Mouse (Mus musculus): ENCODE measurements around the gene Bax. TPM values are rescaled to one million over a fixed set of nuclear protein-coding genes. Genes with fewer than 3 reads are reported as not detected.
"Not testable (repeated sequence)": the region's sequence is repeated elsewhere in the genome, so short reads cannot be mapped to it uniquely, and the experiment has no call there.

Gene Bax
- polyA plus RNA-seq, 1 experiment from 2014 or later = 185 TPM

DNA sequence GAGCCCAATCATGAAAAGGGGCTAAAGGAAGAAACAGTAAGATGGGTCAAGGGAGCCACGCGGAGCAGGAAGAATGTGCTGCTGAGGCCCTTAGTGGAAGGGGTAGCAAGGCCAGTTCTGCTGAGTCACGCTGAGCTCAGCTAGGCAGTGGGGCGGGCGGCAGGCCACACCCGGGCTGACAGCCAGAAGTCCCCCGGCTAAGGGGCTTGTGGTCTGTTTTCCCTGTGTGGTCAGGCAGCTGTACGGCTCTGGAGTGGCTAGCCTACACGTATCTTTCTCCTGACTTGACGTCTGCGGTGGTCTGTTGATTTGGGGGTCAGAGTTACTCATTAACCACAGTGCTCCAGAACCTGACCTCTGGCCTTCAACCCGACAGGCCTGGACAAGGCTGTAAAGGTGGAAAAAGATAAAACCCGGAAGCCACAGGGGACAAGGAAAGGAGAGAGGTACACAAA is 5.8 kb downstream of the Bax start:
- Histone ChIP-seq H3K27ac (peak overlapping the region; percentile 89), H3K36me3 (peaks cover 25% of the 10 kb centered on the region), H3K4me3 (replicated peaks) (peak overlapping the region; percentile 29), H3K4me2 (replicated peaks) (peak overlapping the region; percentile 57), H3K9me3 (no peaks in the 10 kb centered on the region), H3K27me3 (replicated peaks) (no peaks in the 10 kb centered on the region), H3K9ac (peak overlapping the region; percentile 43; the same call in 1 of the 2 replicates), H3K4me1 (replicated peaks) (peaks cover 41% of the 10 kb centered on the region)
- peak; percentile 64 for ATAC-seq
- WGBS = 5% methylated on average over 13 of the region's 13 CpGs

DNA sequence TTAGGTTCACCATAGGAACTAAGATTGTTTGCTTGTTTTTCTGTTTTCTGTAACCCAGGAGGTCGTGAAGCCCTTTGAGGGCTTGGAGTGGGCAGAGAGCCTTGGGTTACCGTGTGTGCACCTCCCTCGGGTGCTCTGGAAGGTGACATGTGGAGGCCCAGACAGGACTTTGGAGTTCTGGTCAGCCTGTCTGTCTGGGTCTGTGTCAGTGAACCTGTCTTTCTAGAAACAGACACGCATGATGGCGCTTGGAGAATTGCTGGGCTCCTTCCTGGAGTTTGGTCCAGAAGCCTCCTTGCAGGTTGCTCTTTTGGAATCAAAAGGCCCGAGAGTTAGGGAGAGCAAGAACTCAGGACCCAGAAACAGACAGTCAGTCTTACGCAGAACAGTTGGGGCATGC is 6.3 kb downstream of the Bax start:
- Histone ChIP-seq H3K4me2 (replicated peaks) (peak overlapping the region; percentile 57), H3K9me3 (no peaks in the 10 kb centered on the region), H3K4me3 (replicated peaks) (peak overlapping the region; percentile 29), H3K27ac (peak overlapping the region; percentile 89), H3K4me1 (replicated peaks) (peaks cover 35% of the 10 kb centered on the region), H3K27me3 (replicated peaks) (no peaks in the 10 kb centered on the region), H3K9ac (peak overlapping the region; percentile 43), H3K36me3 (peaks cover 25% of the 10 kb centered on the region)
- ATAC-seq = no peak
- WGBS = 57% methylated on average over 7 of the region's 7 CpGs

DNA sequence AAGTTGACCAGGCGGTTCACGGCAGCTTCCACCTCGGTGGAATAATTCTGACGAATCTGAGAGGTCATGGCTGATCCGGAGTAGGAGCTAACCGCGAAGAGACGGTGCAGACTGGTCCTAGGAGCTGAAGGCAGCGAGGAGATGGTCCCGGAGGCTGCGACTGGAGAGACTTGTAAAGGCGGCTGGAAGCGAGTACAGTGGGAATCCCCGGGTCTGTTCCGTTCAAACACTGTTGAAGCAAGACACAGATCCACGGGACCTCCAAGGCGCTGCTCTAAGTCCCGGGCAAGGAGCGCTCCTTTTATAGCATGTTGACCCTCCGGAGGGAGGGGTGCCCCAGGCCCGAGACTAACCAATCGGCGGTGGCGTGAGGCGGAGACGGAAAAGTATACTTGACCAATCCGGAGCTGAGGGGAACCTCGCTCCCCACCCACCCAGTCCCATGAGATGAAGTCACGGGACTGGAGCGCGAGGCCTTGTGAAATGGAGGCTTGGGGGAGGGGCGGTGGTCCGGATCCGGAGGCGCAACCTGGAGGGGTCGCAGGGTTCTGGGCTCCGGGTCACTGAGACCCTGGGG is 7.0 kb downstream of the Bax start, which contains the start of gene Ftl1:
Gene Ftl1, minus strand, starts transcription at position 321 of the 577 bp plus-strand sequence.
- Histone ChIP-seq H3K4me2 (replicated peaks) (peak within 1 kb of the TSS; percentile 75), H3K4me3 (replicated peaks) (peak within 1 kb of the TSS; percentile 73), H3K9ac (peak within 1 kb of the TSS; percentile 75), H3K4me1 (replicated peaks) (peaks cover 32% of the 10 kb centered on the region), H3K27ac (peak within 1 kb of the TSS; percentile 89), H3K36me3 (peaks cover 19% of the 10 kb centered on the region)
- peak; percentile 94 for ATAC-seq
- H3K9me3 ChIP-seq; H3K27me3 ChIP-seq (replicated peaks): not testable (repeated sequence)
- WGBS = 0% methylated on average over 29 of the region's 37 CpGs

DNA sequence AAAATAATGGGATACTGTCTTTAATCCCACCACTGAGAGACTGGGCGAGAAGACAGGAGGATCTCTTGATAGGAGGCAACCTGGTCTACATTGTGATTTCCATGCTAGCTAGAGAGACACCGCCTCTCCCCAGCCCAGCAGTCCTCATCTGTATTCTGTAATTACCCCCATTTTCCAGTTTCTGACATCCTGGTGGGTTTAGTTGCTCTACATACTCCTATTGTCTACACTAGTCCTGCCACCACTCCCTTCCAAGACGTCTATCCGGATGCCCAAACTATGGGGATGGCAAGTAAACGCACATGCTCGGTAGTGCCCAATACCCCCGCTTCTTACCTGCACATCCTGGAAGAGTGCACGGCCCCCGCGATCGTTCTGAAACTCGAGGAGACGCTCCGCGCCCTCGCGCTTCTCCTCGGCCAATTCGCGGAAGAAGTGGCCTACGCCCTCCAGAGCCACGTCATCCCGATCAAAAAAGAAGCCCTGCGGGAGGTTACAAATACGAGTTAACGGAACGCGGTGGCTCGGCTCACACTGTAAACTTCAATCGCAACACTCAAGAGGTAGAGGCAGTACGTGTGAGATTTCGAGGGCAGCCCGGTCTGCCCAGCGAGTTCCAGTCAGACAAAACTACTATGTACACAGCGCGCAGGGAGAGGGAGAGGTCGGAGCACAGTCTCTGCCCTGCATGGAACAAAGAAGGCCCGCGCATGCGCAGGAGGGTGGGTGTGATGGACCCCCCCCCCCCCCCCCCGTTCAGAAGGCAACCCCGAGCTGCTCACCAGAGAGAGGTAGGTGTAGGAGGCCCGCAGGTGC is 7.7 kb downstream of the Bax start:
- Histone ChIP-seq H3K9me3 (no peaks in the 10 kb centered on the region), H3K4me3 (replicated peaks) (peak overlapping the region; percentile 73), H3K27ac (peak overlapping the region; percentile 79), H3K27me3 (replicated peaks) (no peaks in the 10 kb centered on the region), H3K4me2 (replicated peaks) (peak overlapping the region; percentile 75), H3K4me1 (replicated peaks) (peaks cover 32% of the 10 kb centered on the region), H3K36me3 (peaks cover 23% of the 10 kb centered on the region), H3K9ac (peak overlapping the region; percentile 75)
- 1% methylated on average over 41 of the region's 43 CpGs for WGBS
- ATAC-seq = peak; percentile 66

DNA sequence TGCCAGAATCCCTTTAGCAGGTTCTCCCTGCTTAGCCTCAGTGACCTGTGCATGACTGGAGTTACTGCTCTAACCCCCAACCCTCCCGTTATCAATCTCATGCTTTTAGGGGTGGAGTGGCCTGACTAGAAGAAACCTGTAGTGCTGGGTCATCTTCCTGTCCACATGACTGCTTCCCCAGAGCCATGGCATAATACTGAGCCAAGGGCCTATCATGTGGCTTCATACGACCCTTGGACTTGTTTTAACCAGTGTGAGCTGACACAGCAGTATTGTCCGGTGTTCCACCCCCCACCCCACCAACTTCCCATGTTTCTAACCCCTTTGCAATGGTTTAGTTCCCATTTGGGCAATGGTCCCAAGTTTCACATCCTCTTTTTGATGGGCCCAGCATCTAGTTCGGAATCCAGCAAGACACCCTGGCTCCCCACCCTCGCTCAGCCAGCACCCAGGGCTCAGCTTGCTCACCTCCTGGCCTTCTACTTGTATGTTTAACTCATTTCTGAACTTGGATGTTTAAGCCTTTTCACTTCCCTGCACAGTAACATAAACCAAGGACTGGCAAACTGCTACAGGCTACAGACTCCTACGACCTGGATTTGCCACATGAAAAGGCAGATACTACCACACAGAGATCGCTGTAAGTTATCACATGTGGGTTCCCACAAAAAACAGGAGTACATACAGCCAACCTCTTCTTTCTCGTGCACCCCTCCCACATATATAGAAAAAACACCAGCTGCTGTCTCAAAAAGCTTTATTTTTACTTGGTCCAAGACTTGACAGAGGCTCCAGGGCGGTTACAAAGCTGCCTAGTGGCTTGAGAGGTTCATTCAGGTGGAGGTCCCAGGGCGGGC is 9.3 kb downstream of the Bax start:
- Histone ChIP-seq H3K9me3 (no peaks in the 10 kb centered on the region), H3K9ac (peak overlapping the region; percentile 75), H3K4me3 (replicated peaks) (peak overlapping the region; percentile 73), H3K4me2 (replicated peaks) (peak overlapping the region; percentile 75), H3K4me1 (replicated peaks) (peaks cover 32% of the 10 kb centered on the region), H3K27me3 (replicated peaks) (no peaks in the 10 kb centered on the region), H3K27ac (peak overlapping the region; percentile 79), H3K36me3 (peaks cover 17% of the 10 kb centered on the region)
- ATAC-seq = peak; percentile 23
- WGBS = 47% methylated on average over 10 of the region's 10 CpGs

DNA sequence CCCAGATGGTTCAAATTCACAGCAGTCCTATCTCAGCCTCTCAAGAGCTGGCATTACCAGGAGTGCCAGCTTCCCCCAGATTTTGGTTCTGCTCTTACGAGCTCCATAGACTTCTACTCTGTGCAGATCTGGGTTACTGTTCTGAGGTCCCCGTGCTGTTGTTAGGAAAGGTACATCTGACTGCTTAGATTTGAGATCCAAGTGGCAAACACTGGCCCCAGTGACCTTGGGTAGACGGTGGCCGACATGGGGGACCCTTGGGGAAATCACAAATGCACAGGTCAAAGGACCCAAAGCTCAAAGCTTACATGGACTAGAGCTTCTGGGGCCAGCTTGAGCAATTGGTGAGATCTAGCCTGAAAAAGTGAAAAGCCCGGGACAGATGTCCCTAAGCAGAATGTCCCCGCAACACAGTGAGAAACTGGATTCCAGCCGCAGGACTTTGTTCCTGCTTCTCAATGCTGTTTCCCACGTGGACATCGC is 9.9 kb downstream of the Bax start:
- H3K9ac ChIP-seq = 0 out of 2 replicates have a peak overlapping the region, but pooled peaks have one; percentile 75
- H3K27ac ChIP-seq = peak overlapping the region; percentile 79
- no peaks in the 10 kb centered on the region for H3K27me3 ChIP-seq (replicated peaks)
- ATAC-seq = no peak
- H3K4me2 ChIP-seq (replicated peaks) = peak overlapping the region; percentile 75
- peaks cover 17% of the 10 kb centered on the region for H3K36me3 ChIP-seq
- peaks cover 29% of the 10 kb centered on the region for H3K4me1 ChIP-seq (replicated peaks)
- H3K4me3 ChIP-seq (replicated peaks) = 0 out of 2 replicates have a peak overlapping the region, but pooled peaks have one; percentile 73
- WGBS = 44% methylated on average over 9 of the region's 9 CpGs
- H3K9me3 ChIP-seq = no peaks in the 10 kb centered on the region

DNA sequence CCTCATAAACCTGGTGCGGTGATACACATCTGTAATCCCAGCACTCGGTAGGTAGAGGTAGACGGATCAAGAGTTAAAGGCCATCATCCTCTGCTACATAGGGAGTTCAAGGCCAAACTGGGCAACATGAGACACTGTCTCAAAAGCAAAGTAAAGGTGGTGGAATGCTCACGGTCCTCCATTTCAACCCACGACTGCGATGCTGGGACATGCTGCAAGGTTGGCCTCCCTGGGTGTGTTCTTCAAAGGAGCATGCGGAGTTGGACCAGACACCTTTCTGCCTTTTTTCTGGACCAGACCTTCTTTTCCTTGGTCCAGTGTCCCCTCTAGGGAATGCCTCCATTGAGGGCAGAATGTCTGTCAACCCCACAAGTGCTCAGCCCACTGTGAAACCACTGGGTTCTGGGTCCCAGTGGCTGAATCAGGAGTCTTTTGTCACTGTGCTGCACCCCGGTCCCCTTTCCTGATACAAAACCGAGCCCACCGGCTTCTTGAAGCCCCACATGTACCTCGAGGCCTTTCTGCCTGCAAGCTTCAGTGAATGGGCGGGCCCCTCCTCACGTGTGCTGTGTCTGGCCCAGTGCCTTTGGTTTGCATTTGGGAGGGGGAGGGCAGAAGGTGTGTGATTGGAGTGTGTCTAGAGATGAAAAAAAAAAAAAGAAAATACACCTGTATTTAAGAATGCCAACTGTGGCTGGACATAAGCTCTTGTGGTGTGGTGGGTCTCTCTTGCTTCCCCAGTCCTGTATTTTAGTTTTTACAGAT is 10.6 kb downstream of the Bax start:
- Histone ChIP-seq H3K9me3 (no peaks in the 10 kb centered on the region), H3K36me3 (peaks cover 17% of the 10 kb centered on the region), H3K9ac (no peak overlapping the region), H3K27ac (no peak overlapping the region; the same call in 1 of the 2 replicates), H3K4me2 (replicated peaks) (no peak overlapping the region), H3K27me3 (replicated peaks) (no peaks in the 10 kb centered on the region), H3K4me3 (replicated peaks) (no peak overlapping the region), H3K4me1 (replicated peaks) (peaks cover 24% of the 10 kb centered on the region)
- ATAC-seq = no peak
- 74% methylated on average over 13 of the region's 13 CpGs for WGBS

DNA sequence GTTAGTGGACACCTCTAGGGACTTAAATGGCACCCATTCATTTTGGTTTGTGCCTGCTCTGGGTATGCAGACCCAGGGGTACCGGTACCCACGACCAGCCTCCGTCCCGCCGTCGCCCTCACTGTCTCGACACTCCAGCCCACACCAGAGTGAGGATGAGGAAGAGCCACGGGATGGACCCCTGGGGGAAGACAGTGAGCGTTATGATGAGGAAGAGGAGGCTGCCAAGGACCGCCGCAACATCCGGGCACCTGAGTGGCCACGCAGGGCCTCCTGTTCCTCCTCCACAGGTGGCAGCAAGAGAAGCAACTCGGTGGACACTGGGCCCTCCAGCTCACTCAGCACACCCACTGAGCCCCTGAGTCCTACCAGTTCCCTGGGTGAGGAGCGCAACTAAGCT is 11.7 kb downstream of the Bax start:
- no peak overlapping the region for H3K4me3 ChIP-seq (replicated peaks)
- no peak for ATAC-seq
- H3K4me1 ChIP-seq (replicated peaks) = peaks cover 14% of the 10 kb centered on the region
- H3K4me2 ChIP-seq (replicated peaks) = no peak overlapping the region
- peaks cover 17% of the 10 kb centered on the region for H3K36me3 ChIP-seq
- no peak overlapping the region for H3K27ac ChIP-seq
- no peaks in the 10 kb centered on the region for H3K9me3 ChIP-seq
- H3K27me3 ChIP-seq (replicated peaks) = no peaks in the 10 kb centered on the region
- WGBS = 91% methylated on average over 15 of the region's 15 CpGs
- no peak overlapping the region for H3K9ac ChIP-seq

DNA sequence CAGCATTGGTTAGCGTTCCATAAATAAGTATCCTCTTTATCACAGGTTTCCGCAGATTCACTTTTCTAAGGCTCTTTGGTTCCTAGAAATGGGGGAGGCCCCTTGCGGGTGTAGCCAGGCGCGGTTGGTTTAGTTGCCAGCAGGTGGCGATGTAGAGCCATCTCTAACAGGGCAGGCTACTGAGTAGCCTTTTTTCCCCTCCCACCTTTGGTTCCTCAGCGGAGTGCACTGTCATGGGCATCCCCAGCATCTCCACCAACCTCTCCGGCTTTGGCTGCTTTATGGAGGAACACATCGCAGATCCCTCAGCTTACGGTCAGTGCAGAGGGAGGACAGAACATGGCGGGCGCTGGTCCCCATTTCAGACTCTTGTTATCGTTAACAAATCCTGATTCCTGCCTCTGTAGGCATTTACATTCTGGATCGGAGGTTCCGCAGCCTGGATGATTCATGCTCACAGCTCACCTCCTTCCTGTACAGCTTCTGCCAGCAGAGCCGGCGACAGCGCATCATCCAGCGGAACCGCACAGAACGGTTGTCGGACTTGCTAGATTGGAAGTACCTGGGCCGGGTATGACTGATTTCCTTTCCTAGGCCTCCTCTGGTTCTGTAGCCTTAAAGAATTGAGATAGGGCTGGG is 15.2 kb downstream of the Bax start:
- H3K4me3 ChIP-seq (replicated peaks) = no peak overlapping the region
- H3K9me3 ChIP-seq = no peaks in the 10 kb centered on the region
- 54% methylated on average over 23 of the region's 23 CpGs for WGBS
- H3K4me1 ChIP-seq (replicated peaks) = no peaks in the 10 kb centered on the region
- H3K36me3 ChIP-seq = peaks cover 18% of the 10 kb centered on the region
- no peaks in the 10 kb centered on the region for H3K27me3 ChIP-seq (replicated peaks)
- no peak overlapping the region for H3K27ac ChIP-seq
- peak; percentile 81 for ATAC-seq
- no peak overlapping the region for H3K4me2 ChIP-seq (replicated peaks)
- no peak overlapping the region for H3K9ac ChIP-seq

DNA sequence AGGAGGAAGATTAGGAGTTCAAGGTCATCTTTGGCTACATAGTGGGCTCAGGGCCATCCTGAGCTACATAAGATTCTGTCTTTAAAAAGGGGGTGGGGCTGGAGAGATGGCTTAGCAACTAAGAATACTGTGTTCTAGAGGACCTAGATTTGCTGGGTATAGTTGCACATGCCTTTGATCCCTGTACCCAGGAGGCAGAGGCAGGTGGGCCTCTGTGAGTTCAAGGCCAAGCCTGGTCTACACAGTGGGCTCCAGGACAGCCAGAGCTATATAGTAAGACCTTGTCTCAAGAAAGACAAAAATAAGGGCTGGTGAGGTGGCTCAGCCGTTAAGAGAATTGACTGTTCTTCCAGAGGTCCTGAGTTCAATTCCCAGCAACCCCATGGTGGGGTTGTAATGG is 16.7 kb downstream of the Bax start:
- 80% methylated on average over 1 of the region's 1 CpGs for WGBS
- Histone ChIP-seq H3K36me3 (peaks cover 15% of the 10 kb centered on the region), H3K27me3 (replicated peaks) (no peaks in the 10 kb centered on the region), H3K4me1 (replicated peaks) (no peaks in the 10 kb centered on the region), H3K27ac (no peak overlapping the region), H3K4me2 (replicated peaks) (no peak overlapping the region), H3K9me3 (no peaks in the 10 kb centered on the region), H3K9ac (no peak overlapping the region), H3K4me3 (replicated peaks) (no peak overlapping the region)
- no peak for ATAC-seq

Data from intestine, embryonic 15.5 days (tissue).